9 mouse cellular contexts compared by ENCODE assay signal in genomic region chrX:72819594-72819993, GRCm38 (mm10). TPM values are rescaled to one million over a fixed set of nuclear protein-coding genes. Genes with fewer than 3 reads are reported as not detected.
DNase-seq lines count a peak whose midpoint lies in the region.
"Had no signal": no experiment of that assay in that cellular context is flagged by ENCODE, and none has a peak within 500 bp of the region (broad histone marks: within the 10 kb centered on the region; RNA-seq: fewer than 3 reads in every experiment).

No protein-coding gene starts in this region.

- DNase-seq in A20 (ENCODE audit: low read depth, low spot score) (peak; percentile 53), MN1 (ENCODE audit: low spot score) (peak; percentile 38)
- DNase-seq in cerebellum, adult 9-11 months, result peak; percentile 11
- DNase-seq in gastrocnemius, adult 8-10 months (ENCODE audit: low spot score in 2 of 2), result peak; percentile 6 to 34
- peak; percentile 56 to 78 for DNase-seq in layer of hippocampus, adult 8-10 months (ENCODE audit: low spot score in 2 of 2)
- peak; percentile 75 for DNase-seq in lung, postnatal 14 days
- peak; percentile 71 for DNase-seq in right cerebral cortex, postnatal 25 days
- DNase-seq in yolk sac, embryonic 10.5 days (ENCODE audit: low spot score), result peak; percentile 12

RNA-seq across cellular contexts. Expression of gene Gabrq, which starts 5.4 kb away (rescaled TPM):
- not detected for total RNA-seq in gastrocnemius, adult 8-10 months (2022)
- total RNA-seq in layer of hippocampus, adult 8-10 months (2022), result under 1 TPM; 0.57 to 1.00 (median 0.77) TPM
- total RNA-seq: hematopoietic stem cell, adult 5-6 weeks had no signal

Comparison
In these comparisons a context has a peak if more than half of its experiments do, and no peak if none do; other contexts are left out.
1. Peak in every context shown above with its lines: DNase-seq.
2. DNase-seq: peak in every context shown above with its lines; median percentile 75 in lung, postnatal 14 days; 71 in right cerebral cortex, postnatal 25 days; 67 in layer of hippocampus, adult 8-10 months; 53 in A20; 38 in MN1; 20 in gastrocnemius, adult 8-10 months; 12 in yolk sac, embryonic 10.5 days; 11 in cerebellum, adult 9-11 months.